Comparison of ENCODE assay signal across 8 mouse cellular contexts in genomic region chr11:73018471-73019146, GRCm38 (mm10). TPM values are rescaled to one million over a fixed set of nuclear protein-coding genes. Genes with fewer than 3 reads are reported as not detected.
A peak's percentile ranks its signal among the peaks of the same experiment; 100 is the strongest.
DNase-seq lines count a peak whose midpoint lies in the region; ATAC-seq and TF ChIP-seq lines count a peak whose summit lies in the region.

Gene Camkk1 (plus strand): TSS chr11:73019008.

- H3K36me3 ChIP-seq in ES-E14 (ENCODE audit: control insufficient read depth, insufficient read depth, low read length, poor library complexity, severe bottlenecking), result no peaks in the 10 kb centered on the region
- H3K36me3 ChIP-seq in forebrain, embryonic 15.5 days, result no peaks in the 10 kb centered on the region
- no peaks in the 10 kb centered on the region for H3K36me3 ChIP-seq in liver, postnatal 0 days (replicated peaks; ENCODE audit: insufficient read depth, low read length)
- no peaks in the 10 kb centered on the region for H3K36me3 ChIP-seq in neural tube, embryonic 14.5 days (ENCODE audit: control insufficient read depth, insufficient read depth, low read length)
- H3K36me3 ChIP-seq in testis, adult 2 months (ENCODE audit: control insufficient read depth, insufficient read depth, low read length), result no peaks in the 10 kb centered on the region

- H3K4me3 ChIP-seq in ES-E14 (ENCODE audit: insufficient read depth in 1 of 2, low read depth in 1 of 2, low read length in 2 of 2, poor library complexity in 1 of 2, severe bottlenecking in 1 of 2), result peak within 1 kb of the TSS; percentile 72 to 98
- peak within 1 kb of the TSS; percentile 89 for H3K4me3 ChIP-seq in forebrain, embryonic 15.5 days
- H3K4me3 ChIP-seq in liver, postnatal 0 days (ENCODE audit: low read depth, low read length), result peak within 1 kb of the TSS; percentile 61
- peak within 1 kb of the TSS; percentile 68 for H3K4me3 ChIP-seq in neural tube, embryonic 14.5 days (ENCODE audit: low read depth, low read length)
- peak within 1 kb of the TSS; percentile 81 for H3K4me3 ChIP-seq in testis, adult 2 months (ENCODE audit: control insufficient read depth, low read depth, low read length)

- H3K9ac ChIP-seq in ES-E14 (ENCODE audit: insufficient read depth, low read depth, low read length, poor library complexity, severe bottlenecking), result peak within 1 kb of the TSS; percentile 20
- peak within 1 kb of the TSS; percentile 78 for H3K9ac ChIP-seq in forebrain, embryonic 15.5 days (replicated peaks)
- H3K9ac ChIP-seq in liver, postnatal 0 days (replicated peaks), result peak within 1 kb of the TSS; percentile 59
- peak within 1 kb of the TSS; percentile 72 for H3K9ac ChIP-seq in neural tube, embryonic 14.5 days (replicated peaks; ENCODE audit: low read depth, low read length)

- H3K4me2 ChIP-seq in forebrain, embryonic 15.5 days (replicated peaks), result peak within 1 kb of the TSS; percentile 77
- H3K4me2 ChIP-seq in liver, postnatal 0 days (ENCODE audit: low read depth, low read length), result peak within 1 kb of the TSS; percentile 99
- peak within 1 kb of the TSS; percentile 90 for H3K4me2 ChIP-seq in neural tube, embryonic 14.5 days (ENCODE audit: low read depth, low read length)

- ATAC-seq in cerebellum, adult (ENCODE audit: insufficient number of reproducible peaks, low FRiP score, low TSS enrichment), result peak; percentile 79
- ATAC-seq in forebrain, embryonic 15.5 days (replicated peaks), result peak; percentile 96
- ATAC-seq in liver, postnatal 0 days, result peak; percentile 96
- ATAC-seq in neural tube, embryonic 14.5 days (ENCODE audit: low read depth), result peak; percentile 95

- H3K27me3 ChIP-seq in forebrain, embryonic 15.5 days, result peaks cover 10% of the 10 kb centered on the region; the same call in 1 of the 2 replicates
- H3K27me3 ChIP-seq in liver, postnatal 0 days (ENCODE audit: insufficient read depth, low read length), result peaks cover 31% of the 10 kb centered on the region
- H3K27me3 ChIP-seq in neural tube, embryonic 14.5 days (ENCODE audit: control insufficient read depth, insufficient read depth, low read length), result 0 out of 2 replicates have a peak, but pooled peaks cover 4% of the 10 kb centered on the region
- H3K27me3 ChIP-seq in testis, adult 2 months (ENCODE audit: control insufficient read depth, insufficient read depth, low read length), result no peaks in the 10 kb centered on the region

- no peaks in the 10 kb centered on the region for H3K9me3 ChIP-seq in ES-E14 (ENCODE audit: control insufficient read depth, insufficient read depth, low read depth, low read length)
- no peaks in the 10 kb centered on the region for H3K9me3 ChIP-seq in forebrain, embryonic 15.5 days
- no peaks in the 10 kb centered on the region for H3K9me3 ChIP-seq in liver, postnatal 0 days (ENCODE audit: low read length)
- H3K9me3 ChIP-seq in neural tube, embryonic 14.5 days (ENCODE audit: control insufficient read depth, low read length), result no peaks in the 10 kb centered on the region

- DNase-seq in ES-E14 (ENCODE audit: low read depth, low spot score), result peak; percentile 78
- peak; percentile 88 for DNase-seq in heart, postnatal 25 days (ENCODE audit: low spot score)
- DNase-seq in layer of hippocampus, adult 11-12 months (ENCODE audit: low spot score), result peak; percentile 94
- DNase-seq in liver, postnatal 0 days, result peak; percentile 89

- intact Hi-C loops in heart, postnatal 25 days (cut with DNase I), result no loop called here

- no peak for TF ChIP-seq POLR2A in testis, adult 2 months (IDR thresholded peaks at IDR 0.05; ENCODE audit: control insufficient read depth, low read depth, low read length)

- no peak within 1 kb of the TSS for H3K27ac ChIP-seq in ES-E14 (ENCODE audit: insufficient read depth, low read depth, low read length, poor library complexity, severe bottlenecking)
- peak within 1 kb of the TSS; percentile 45; the same call in 1 of the 2 replicates for H3K27ac ChIP-seq in forebrain, embryonic 15.5 days (replicated peaks)
- H3K27ac ChIP-seq in liver, postnatal 0 days (ENCODE audit: low read depth), result no peak within 1 kb of the TSS
- H3K27ac ChIP-seq in neural tube, embryonic 14.5 days (ENCODE audit: low read depth, low read length), result peak within 1 kb of the TSS; percentile 66
- no peak within 1 kb of the TSS for H3K27ac ChIP-seq in testis, adult 2 months (ENCODE audit: control insufficient read depth, insufficient read depth, low read depth, low read length)

- H3K4me1 ChIP-seq in ES-E14 (ENCODE audit: control insufficient read depth in 2 of 2, insufficient read depth in 2 of 2, low read length in 2 of 2, poor library complexity in 1 of 2), result peaks cover 0 to 4% of the 10 kb centered on the region in 2 experiments; a peak in 1 of 4 replicates
- peaks cover 15% of the 10 kb centered on the region for H3K4me1 ChIP-seq in forebrain, embryonic 15.5 days
- peaks cover 14% of the 10 kb centered on the region for H3K4me1 ChIP-seq in liver, postnatal 0 days (ENCODE audit: insufficient read depth)
- H3K4me1 ChIP-seq in neural tube, embryonic 14.5 days (ENCODE audit: control insufficient read depth, insufficient read depth, low read length), result peaks cover 8% of the 10 kb centered on the region; the same call in 1 of the 2 replicates
- peaks cover 12% of the 10 kb centered on the region for H3K4me1 ChIP-seq in testis, adult 2 months (ENCODE audit: control insufficient read depth, insufficient read depth, low read length)

- TF ChIP-seq CTCF in liver, postnatal 0 days (IDR thresholded peaks at IDR 0.05; ENCODE audit: low read depth), result no peak
- TF ChIP-seq CTCF in testis, adult 2 months (IDR thresholded peaks at IDR 0.05; ENCODE audit: control insufficient read depth, insufficient read depth, insufficient replicate concordance, low read depth, low read length), result no peak

- WGBS in forebrain, embryonic 15.5 days, result under 1% methylated on average over 57 of the region's 57 CpGs
- WGBS in liver, postnatal 0 days (ENCODE audit: insufficient replicate concordance), result 1% methylated on average over 44 of the region's 57 CpGs
- WGBS in neural tube, embryonic 14.5 days, result 1% methylated on average over 51 of the region's 57 CpGs

- in situ Hi-C loops in ES-E14 (cut with MboI; ENCODE audit: low sequenced_read_pairs in 2 of 2, unreplicated experiment in 2 of 2), result no loop called here

- TF ChIP-seq EP300 in liver, postnatal 0 days (IDR thresholded peaks at IDR 0.05; ENCODE audit: low read depth), result no peak

TF ChIP-seq in ES-E14, 5 proteins besides CTCF, POLR2A, EP300 and RAD21:
- TF ChIP-seq MAFK (IDR thresholded peaks at IDR 0.05; ENCODE audit: insufficient read depth, low read depth, low read length) (no peak), ZC3H11A (IDR thresholded peaks at IDR 0.05; ENCODE audit: borderline replicate concordance, low read depth, low read length) (no peak), CHD2 (IDR thresholded peaks at IDR 0.05; ENCODE audit: low read depth, low read length) (no peak), ZNF384 (IDR thresholded peaks at IDR 0.05; ENCODE audit: low read depth, low read length) (no peak), HCFC1 (IDR thresholded peaks at IDR 0.05; ENCODE audit: borderline replicate concordance, insufficient read depth, low read length) (no peak)

RNA-seq across cellular contexts. Expression of gene Camkk1, which starts in this region (rescaled TPM):
- total RNA-seq in ES-E14 (2012; rRNA removed), result 4.3 and 4.5 TPM in 2 replicates
- polyA plus RNA-seq in forebrain, embryonic 15.5 days (2015; fragmentation: Nextera tagmentation; extraction: Ambion mirVana), result 19.6 TPM in 2 replicates
- 1 to 10 TPM in 1 of 2 experiments, under 1 TPM in 1; 0.95 to 1.2 TPM for total RNA-seq in heart, postnatal 25 days (2021)
- 0.76 and 0.78 TPM in 2 replicates for polyA plus RNA-seq in liver, postnatal 0 days (2015; fragmentation: Nextera tagmentation; extraction: Ambion mirVana)
- polyA plus RNA-seq in neural tube, embryonic 14.5 days (2014; fragmentation: Nextera tagmentation; extraction: Ambion mirVana), result 14.0 and 20.4 TPM in 2 replicates
- 0.96 and 1.1 TPM in 2 replicates for polyA plus RNA-seq in testis, adult 2 months (2012; rRNA removed)

Comparison
In these comparisons a context has a peak if more than half of its experiments do, and no peak if none do; other contexts are left out.
1. Peak in DNase-seq, ATAC-seq, H3K4me3 ChIP-seq, H3K9ac ChIP-seq and H3K4me2 ChIP-seq in liver, postnatal 0 days; RNA of the gene not detected or under 1 TPM.
2. H3K27ac ChIP-seq: peak in forebrain, embryonic 15.5 days (single experiment) and neural tube, embryonic 14.5 days (single experiment); none in ES-E14 (single experiment), liver, postnatal 0 days (single experiment) and testis, adult 2 months (single experiment).
3. H3K9ac ChIP-seq: peak in every context shown above with its lines; median percentile 78 in forebrain, embryonic 15.5 days; 72 in neural tube, embryonic 14.5 days; 59 in liver, postnatal 0 days; 20 in ES-E14.
4. Peak in every context shown above with its lines, with median percentiles within 50 percentile points of each other: DNase-seq, H3K4me3 ChIP-seq, ATAC-seq and H3K4me2 ChIP-seq.